Mouse (Mus musculus): Measurements from ENCODE around the gene Efna5. TPM values are rescaled to one million over a fixed set of nuclear protein-coding genes. Genes with fewer than 3 reads are reported as not detected.

Efna5 gene
- polyA plus RNA-seq, 1 experiment, result not detected

DNA sequence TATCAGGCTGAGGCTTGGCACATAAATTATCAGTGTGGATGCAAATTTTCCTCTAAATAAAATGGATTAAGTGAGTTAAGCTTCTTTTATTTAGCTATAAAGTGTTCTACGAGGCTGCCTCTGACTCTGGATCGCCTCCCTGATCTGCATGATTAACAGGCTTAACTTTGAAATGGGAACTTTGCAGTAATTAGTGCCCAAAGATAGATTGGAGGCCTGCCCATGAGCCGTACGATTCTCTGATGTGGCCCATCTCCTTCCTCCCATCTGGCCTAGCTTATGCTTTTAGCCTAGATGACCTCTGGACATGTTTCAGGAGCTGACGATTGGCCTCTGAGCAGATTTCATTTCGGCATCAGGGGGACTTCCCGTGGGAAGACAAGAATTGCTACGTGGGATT lies 273.0 kb downstream of the Efna5 start:
- no peak for TF ChIP-seq GATA1 (IDR thresholded peaks at IDR 0.05; ENCODE audit: low read length)

- no peak for TF ChIP-seq GATA1 (IDR thresholded peaks at IDR 0.05; ENCODE audit: low read length)
Measured at GRCm38 (mm10) chr17:62607304-62607914, 273.7 kb downstream of the Efna5 start.

DNA sequence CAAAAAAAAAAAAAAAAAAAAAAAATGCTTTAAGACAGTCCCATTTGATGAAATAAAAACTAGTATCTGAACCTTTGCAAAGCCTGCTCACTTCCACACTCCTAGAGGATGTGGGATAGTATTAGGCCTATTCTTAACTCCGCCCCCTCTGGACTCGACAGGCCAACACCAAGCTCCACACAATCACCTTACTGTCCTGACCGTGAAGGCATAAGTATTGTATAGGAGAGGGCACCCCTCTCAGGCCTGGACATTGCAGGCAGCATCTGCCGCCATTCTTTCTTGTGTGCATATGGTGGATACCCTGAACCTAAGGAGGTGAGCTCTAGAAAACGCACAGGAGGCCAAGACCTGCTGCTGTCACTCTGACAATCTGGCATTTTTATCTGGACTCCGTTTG lies 274.4 kb downstream of the Efna5 start:
- TF ChIP-seq GATA1 (IDR thresholded peaks at IDR 0.05; ENCODE audit: low read length), result no peak

DNA sequence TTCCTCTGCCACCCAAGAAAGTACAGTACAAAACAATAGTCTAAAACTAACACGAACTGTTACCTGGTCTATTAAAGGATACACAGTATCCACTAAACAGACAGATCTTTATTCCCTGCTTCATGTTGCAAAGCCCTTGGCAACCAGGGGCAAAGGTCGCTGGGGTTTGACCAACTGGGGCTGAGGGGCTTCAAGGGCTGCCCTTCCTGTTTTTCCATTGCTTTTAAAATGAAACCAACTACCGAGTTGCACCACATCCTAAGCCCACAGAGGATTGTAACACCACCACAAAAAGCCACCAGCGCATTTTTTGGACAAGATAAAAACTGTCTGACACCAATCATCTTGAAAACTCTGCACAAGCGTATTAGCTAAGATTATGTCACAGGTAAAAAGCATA lies 276.8 kb downstream of the Efna5 start:
- TF ChIP-seq GATA1 (IDR thresholded peaks at IDR 0.05; ENCODE audit: low read length), result no peak

- TF ChIP-seq GATA1 (IDR thresholded peaks at IDR 0.05; ENCODE audit: low read length), result no peak
Measured at GRCm38 (mm10) chr17:62603604-62604003, 277.5 kb downstream of the Efna5 start.

GRCm38 (mm10) chr17:62598716-62599490 lies 282.2 kb downstream of the Efna5 start:
- TF ChIP-seq GATA1 (IDR thresholded peaks at IDR 0.05; ENCODE audit: low read length), result no peak

DNA sequence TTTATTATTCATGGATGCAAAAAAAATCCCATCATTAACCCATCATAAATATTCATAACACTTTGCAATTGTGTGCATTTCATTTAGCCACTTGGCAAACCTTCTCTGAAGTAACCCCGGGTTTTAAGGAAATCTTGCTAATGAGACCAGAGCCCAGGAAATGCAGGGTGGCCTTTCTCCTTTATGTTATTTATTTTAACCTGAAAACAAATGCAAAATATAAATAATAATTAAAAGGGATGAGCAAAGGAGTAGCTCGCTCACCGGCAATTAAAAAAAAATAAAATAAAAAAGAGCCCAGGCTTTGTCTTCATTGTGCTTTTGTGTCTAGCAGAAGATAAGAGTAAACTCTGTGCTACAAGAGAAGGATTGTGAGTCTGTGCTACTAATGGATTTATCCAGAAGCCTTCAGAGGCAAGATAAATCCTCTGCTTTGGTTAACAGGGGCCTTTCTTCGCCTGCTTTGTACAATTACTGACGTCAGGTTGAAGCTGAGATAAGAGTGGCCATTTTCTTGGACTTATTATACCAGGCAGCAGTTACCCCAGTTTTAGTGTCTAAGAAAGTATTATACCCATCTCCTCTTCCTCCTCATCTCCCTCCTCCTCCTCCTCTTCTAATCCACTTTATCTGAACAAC lies 288.6 kb downstream of the Efna5 start:
- TF ChIP-seq GATA1 (IDR thresholded peaks at IDR 0.05; ENCODE audit: low read length), result no peak

GRCm38 (mm10) chr17:62591581-62592435 lies 289.3 kb downstream of the Efna5 start:
- no peak for TF ChIP-seq GATA1 (IDR thresholded peaks at IDR 0.05; ENCODE audit: low read length)

DNA sequence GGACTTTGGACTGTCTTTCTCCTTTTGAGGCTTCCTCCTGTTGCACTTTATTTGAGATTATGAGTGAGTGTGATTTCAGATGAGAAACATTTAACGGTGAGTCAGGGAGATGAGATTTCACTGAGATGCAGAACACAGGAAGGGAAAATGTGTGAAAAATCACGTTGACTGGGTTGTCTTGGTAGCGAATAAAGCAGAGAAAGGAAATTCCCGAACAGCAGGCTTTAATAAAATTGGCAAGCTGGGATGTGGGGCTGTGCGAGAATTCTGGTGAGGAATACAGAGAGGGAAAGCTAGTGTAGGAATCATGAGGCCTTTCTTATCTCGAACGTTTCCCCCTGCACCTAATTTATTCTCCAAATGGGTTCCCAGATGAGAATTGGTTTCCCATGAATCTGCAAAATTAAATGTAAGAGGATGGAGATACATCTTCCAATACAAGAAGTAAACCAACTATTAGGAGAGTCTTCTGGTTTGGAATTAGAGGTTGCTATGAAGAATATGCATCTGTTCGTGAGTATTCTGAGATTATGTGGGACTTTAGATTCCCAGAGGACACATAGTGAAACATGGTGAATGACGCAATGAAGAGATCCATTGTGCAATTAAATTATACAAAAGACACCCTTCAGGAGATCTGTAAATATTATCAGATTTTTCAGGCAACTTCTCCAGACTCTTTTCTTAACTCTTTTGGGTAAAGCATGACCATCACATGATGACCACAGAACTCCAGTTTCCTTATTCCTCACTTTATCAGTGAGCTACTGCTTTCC lies 290.2 kb downstream of the Efna5 start:
- no peak for TF ChIP-seq GATA1 (IDR thresholded peaks at IDR 0.05; ENCODE audit: low read length)

DNA sequence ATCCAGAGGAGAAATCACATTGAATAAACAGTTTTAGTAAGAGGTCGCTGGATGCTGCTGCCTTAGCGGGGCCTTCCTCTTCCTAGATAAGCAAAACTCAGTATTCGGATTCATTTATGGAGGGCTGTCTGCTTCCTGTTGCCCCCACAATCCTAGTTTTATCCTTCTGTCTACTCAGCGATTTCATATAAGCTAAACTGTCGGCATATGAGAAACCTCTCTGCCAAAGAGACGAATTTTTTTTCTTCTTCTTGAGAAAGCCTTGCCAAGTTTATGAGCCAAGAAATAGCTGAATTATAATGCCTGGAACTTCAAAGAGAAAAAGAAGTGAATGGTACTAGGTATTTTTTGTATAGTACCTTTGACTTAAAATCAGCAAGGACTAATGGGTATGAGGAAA lies 301.0 kb downstream of the Efna5 start:
- TF ChIP-seq GATA1 (IDR thresholded peaks at IDR 0.05; ENCODE audit: low read length), result no peak

DNA sequence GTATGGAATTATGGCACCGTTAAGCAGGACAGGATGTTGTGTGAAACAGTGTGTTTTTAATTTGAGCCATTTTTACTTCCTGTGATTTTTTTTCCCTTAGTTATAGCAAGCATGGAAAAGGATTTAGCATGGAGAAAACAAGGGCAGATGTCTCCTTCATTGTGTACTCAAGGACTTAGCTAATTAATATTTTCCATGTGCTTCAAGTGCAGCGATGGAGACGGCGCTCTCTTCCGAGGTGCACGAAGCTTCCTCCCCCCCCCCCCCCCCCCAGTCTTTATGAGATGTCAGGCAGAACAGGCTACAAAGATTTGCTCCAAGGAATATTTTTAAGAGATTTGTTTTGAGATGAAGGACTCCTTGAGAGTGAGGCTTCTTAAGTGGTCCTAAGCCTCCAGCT lies 301.5 kb downstream of the Efna5 start:
- TF ChIP-seq GATA1 (IDR thresholded peaks at IDR 0.05; ENCODE audit: low read length), result no peak

DNA sequence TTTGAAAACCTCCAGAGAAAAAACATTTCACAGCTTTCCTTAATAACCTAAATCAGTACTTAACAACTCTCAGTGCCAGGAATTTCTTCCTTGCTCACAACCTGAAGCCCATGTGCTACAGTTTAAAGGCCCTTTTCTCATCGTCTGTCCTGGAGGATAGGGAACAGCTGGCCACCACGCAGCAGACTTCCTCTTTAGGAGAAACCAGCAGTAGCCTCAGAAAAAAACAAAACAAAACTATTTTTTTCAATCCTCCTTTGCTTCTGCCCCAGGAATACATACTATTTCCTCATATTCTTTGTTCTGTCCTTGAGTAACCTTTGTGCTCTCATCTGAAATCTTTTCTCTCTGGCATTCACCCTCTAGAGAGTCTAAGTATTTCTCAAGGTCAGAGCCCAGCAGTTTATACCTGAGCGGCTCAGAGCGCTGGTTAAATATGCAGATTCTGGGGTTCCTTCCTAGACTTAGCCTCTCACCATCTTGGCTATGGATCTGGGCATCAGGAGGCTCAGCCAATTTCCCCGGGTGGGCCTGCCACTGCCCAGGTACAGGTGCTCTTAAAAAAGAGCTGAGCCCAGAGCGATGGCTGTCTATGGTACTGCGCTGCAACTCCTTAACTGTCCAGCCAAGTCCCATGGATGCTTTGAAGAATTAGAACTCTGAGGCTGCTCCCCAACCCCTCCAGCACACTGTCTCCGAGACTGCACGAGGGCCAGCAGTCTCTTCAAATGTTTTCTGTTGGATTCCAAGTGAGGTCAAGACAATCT lies 306.4 kb downstream of the Efna5 start:
- TF ChIP-seq GATA1 (IDR thresholded peaks at IDR 0.05; ENCODE audit: low read length), result no peak

DNA sequence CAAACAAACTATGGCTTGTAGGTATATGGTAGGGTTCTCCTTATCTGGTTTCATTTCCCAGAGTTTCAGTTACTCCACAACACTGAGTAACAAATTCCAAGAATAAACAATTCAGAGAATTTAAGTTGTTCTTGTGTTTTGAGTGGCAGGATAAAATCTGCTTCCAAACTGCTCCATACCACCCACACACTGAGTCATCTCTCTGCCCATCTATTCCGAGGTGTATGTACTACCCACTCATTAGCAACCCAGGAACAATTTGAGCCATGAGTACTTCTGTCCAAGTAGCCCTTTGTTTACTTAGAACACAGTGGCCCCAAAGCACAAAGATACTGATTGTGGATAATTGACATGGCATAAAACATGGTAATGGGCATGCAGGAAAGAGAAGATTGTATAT lies 311.0 kb downstream of the Efna5 start:
- no peak for TF ChIP-seq GATA1 (IDR thresholded peaks at IDR 0.05; ENCODE audit: low read length)

DNA sequence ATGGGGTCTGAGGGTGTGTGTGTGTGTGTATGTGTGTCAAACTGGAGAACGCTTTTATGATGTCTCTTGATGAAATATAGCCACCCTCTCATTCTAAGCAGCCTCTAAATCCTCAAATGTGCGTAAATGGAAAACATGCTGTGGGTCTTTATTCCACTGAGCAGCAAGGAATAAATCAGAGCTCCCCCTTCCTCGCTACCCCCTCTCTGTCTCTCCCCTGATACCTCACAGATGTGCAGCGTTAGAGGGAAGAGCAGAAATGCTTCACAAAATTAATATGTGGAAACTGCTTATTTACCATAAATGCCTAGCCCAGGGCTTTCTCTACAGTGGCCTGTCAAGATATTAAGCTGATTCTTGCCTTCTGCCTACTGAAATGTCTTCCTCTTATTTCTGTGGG lies 313.1 kb downstream of the Efna5 start:
- TF ChIP-seq GATA1 (IDR thresholded peaks at IDR 0.05; ENCODE audit: low read length), result no peak

All from G1E-ER4 (cell line).